Mouse (Mus musculus): ENCODE results near the gene Spata21. TPM values are rescaled to one million over a fixed set of nuclear protein-coding genes. Genes with fewer than 3 reads are reported as not detected.

Spata21 gene
- polyA plus RNA-seq, 1 experiment from 2014 or later = 0.11 TPM

GRCm38 (mm10) chr4:141053138-141053537, 35.0 kb upstream of the Spata21 start:
- Histone ChIP-seq H3K4me3 (ENCODE audit: low read depth, low read length) (no peak overlapping the region), H3K4me2 (replicated peaks; ENCODE audit: low read depth) (peak overlapping the region; percentile 11; the same call in 1 of the 2 replicates), H3K9ac (ENCODE audit: low read length) (no peak overlapping the region), H3K4me1 (replicated peaks; ENCODE audit: control insufficient read depth, insufficient read depth) (no peaks in the 10 kb centered on the region), H3K9me3 (ENCODE audit: control insufficient read depth, low read length) (no peaks in the 10 kb centered on the region), H3K27me3 (ENCODE audit: control insufficient read depth, insufficient read depth, low read length) (no peaks in the 10 kb centered on the region), H3K27ac (replicated peaks) (0 out of 2 replicates have a peak overlapping the region, but pooled peaks have one; percentile 45), H3K36me3 (ENCODE audit: control insufficient read depth, insufficient read depth, low read length) (no peaks in the 10 kb centered on the region)
- TF ChIP-seq CTCF (IDR thresholded peaks at IDR 0.05; ENCODE audit: low read depth) = no peak
- no peak for TF ChIP-seq EP300 (optimal IDR thresholded peaks at IDR 0.05)
- ATAC-seq (ENCODE audit: low FRiP score, low TSS enrichment) = no peak
- WGBS = 59% methylated on average over 8 of the region's 8 CpGs
- no peak for DNase-seq (ENCODE audit: low spot score)

DNA sequence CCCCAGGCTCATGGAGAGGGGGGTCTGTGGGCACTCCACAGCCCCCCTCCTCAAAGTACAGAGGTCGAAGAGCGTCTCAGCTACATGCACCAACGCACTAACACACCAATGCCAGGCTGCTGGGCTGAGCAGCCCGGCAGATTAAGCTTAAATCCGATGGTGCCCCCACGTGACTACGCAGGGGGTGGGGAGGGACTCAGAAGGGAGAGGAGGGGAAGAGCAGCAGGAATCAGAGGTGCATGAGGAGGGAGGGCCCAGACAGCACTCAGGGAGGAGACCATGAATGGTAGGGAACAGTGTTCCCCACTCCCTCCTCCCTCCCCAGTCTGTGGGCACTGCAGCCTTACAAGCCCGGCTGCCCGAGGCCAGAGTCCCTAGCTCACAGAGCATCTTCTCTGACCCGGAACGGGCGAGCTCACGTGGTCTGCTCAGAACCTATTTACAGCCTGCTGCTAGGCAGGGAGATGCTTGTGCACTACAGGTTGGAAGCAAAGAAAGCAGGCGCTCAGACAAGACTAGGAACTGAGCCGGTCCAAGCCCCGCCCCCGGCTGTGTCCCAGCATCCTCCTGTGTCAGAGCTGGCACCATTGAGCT, 34.5 kb upstream of the Spata21 start:
- Histone ChIP-seq H3K4me3 (ENCODE audit: low read depth, low read length) (no peak overlapping the region), H3K9me3 (ENCODE audit: control insufficient read depth, low read length) (no peaks in the 10 kb centered on the region), H3K4me2 (replicated peaks; ENCODE audit: low read depth) (peak overlapping the region; percentile 11; the same call in 1 of the 2 replicates), H3K27ac (replicated peaks) (peak overlapping the region; percentile 45; the same call in 1 of the 2 replicates), H3K36me3 (ENCODE audit: control insufficient read depth, insufficient read depth, low read length) (no peaks in the 10 kb centered on the region), H3K4me1 (replicated peaks; ENCODE audit: control insufficient read depth, insufficient read depth) (no peaks in the 10 kb centered on the region), H3K9ac (ENCODE audit: low read length) (no peak overlapping the region), H3K27me3 (ENCODE audit: control insufficient read depth, insufficient read depth, low read length) (no peaks in the 10 kb centered on the region)
- DNase-seq (ENCODE audit: low spot score) (no peak), ATAC-seq (ENCODE audit: low FRiP score, low TSS enrichment) (peak; percentile 33)
- TF ChIP-seq CTCF (IDR thresholded peaks at IDR 0.05; ENCODE audit: low read depth) (no peak), EP300 (optimal IDR thresholded peaks at IDR 0.05) (no peak)
- 49% methylated on average over 17 of the region's 17 CpGs for WGBS

DNA sequence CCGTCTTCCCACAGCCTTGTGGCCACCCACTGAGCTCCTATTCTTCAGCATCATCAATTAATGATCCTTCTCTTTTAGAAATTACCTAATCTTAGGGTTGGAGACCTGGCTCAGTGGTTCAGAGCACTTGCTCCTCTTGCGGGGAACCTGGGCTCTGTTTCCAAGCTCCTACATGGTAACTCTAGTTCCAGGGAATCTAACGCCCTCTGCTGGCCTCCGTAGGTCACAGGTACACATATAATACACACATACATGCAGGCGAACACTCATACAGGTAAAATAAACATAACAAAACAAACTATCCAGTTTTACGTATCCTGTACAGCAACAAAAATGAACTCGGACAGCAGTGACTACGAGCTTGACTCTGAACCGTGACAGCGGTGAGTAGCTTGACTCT, 31.2 kb upstream of the Spata21 start:
- H3K4me1 ChIP-seq (replicated peaks; ENCODE audit: control insufficient read depth, insufficient read depth) = no peaks in the 10 kb centered on the region; the same call in 1 of the 2 replicates
- no peaks in the 10 kb centered on the region for H3K27me3 ChIP-seq (ENCODE audit: control insufficient read depth, insufficient read depth, low read length)
- H3K4me3 ChIP-seq (ENCODE audit: low read depth, low read length) = no peak overlapping the region
- TF ChIP-seq EP300 (optimal IDR thresholded peaks at IDR 0.05) = no peak
- TF ChIP-seq CTCF (IDR thresholded peaks at IDR 0.05; ENCODE audit: low read depth) = peak; percentile 13; the same call in 1 of the 2 replicates
- DNase-seq (ENCODE audit: low spot score) (no peak), ATAC-seq (ENCODE audit: low FRiP score, low TSS enrichment) (no peak)
- no peaks in the 10 kb centered on the region for H3K9me3 ChIP-seq (ENCODE audit: control insufficient read depth, low read length)
- no peak overlapping the region for H3K27ac ChIP-seq (replicated peaks)
- no peak overlapping the region for H3K4me2 ChIP-seq (replicated peaks; ENCODE audit: low read depth)
- no peaks in the 10 kb centered on the region for H3K36me3 ChIP-seq (ENCODE audit: control insufficient read depth, insufficient read depth, low read length)
- WGBS = 95% methylated on average over 10 of the region's 10 CpGs
- H3K9ac ChIP-seq (ENCODE audit: low read length) = no peak overlapping the region

- no peak overlapping the region for H3K27ac ChIP-seq (replicated peaks)
- H3K4me1 ChIP-seq (replicated peaks; ENCODE audit: control insufficient read depth, insufficient read depth) = no peaks in the 10 kb centered on the region; the same call in 1 of the 2 replicates
- no peaks in the 10 kb centered on the region for H3K27me3 ChIP-seq (ENCODE audit: control insufficient read depth, insufficient read depth, low read length)
- TF ChIP-seq CTCF (IDR thresholded peaks at IDR 0.05; ENCODE audit: low read depth) (no peak), EP300 (optimal IDR thresholded peaks at IDR 0.05) (no peak)
- H3K9me3 ChIP-seq (ENCODE audit: control insufficient read depth, low read length) = no peaks in the 10 kb centered on the region
- 62% methylated on average over 9 of the region's 9 CpGs for WGBS
- no peak overlapping the region for H3K4me3 ChIP-seq (ENCODE audit: low read depth, low read length)
- DNase-seq (ENCODE audit: low spot score) (no peak), ATAC-seq (ENCODE audit: low FRiP score, low TSS enrichment) (no peak)
- 0 out of 2 replicates have a peak overlapping the region, but pooled peaks have one; percentile 9 for H3K9ac ChIP-seq (ENCODE audit: low read length)
- H3K36me3 ChIP-seq (ENCODE audit: control insufficient read depth, insufficient read depth, low read length) = no peaks in the 10 kb centered on the region
- no peak overlapping the region for H3K4me2 ChIP-seq (replicated peaks; ENCODE audit: low read depth)
These were observed 29.3 kb upstream of the Spata21 start for GRCm38 (mm10) chr4:141058835-141059234.

DNA sequence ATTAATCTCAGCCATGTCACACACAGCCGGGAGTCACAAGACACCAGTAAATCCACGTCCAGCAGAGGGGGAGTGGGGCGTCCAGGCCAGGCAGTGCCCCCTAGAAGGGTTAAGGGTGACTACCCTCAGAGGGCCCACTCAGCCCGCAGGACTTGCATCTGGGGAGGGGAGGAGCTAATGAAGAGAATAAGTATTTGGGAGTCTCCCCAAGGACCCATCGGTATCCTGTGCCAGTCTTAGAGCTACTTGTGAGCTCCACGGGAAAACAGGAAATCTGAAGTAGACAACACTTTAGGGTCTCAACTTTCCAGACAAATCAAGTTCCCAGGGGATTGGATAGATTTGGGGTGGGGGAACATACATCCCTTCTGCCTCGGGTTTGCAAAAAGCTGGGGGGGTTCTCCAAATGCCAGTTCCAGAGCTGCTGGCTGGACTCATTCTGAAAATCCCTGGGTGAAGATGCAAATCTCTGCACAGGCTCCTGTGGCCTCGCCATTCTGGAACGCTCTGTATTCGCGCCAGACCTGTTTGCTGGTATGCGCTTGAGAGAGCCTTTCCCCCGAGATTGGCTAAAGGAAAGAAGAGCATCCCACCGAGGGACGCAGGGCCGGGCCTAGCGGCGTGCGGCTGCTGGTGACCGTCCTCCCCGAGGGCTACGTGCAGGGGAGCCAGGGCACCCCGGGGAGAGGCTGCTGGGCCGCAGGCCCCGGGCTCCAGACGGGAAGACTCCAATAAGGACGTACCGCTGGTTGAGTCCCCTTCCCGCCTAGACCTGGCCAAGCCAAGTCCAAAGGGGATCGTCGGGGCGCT, 28.3 kb upstream of the Spata21 start:
- no peaks in the 10 kb centered on the region for H3K9me3 ChIP-seq (ENCODE audit: control insufficient read depth, low read length)
- TF ChIP-seq EP300 (optimal IDR thresholded peaks at IDR 0.05) = peak; percentile 0
- TF ChIP-seq CTCF (IDR thresholded peaks at IDR 0.05; ENCODE audit: low read depth) = no peak

More for the DNA sequence above, 28.3 kb upstream of the Spata21 start:
- Histone ChIP-seq H3K27ac (replicated peaks) (peak overlapping the region; percentile 90), H3K4me2 (replicated peaks; ENCODE audit: low read depth) (peak overlapping the region; percentile 79), H3K4me1 (replicated peaks; ENCODE audit: control insufficient read depth, insufficient read depth) (no peaks in the 10 kb centered on the region; the same call in 1 of the 2 replicates), H3K4me3 (ENCODE audit: low read depth, low read length) (peak overlapping the region; percentile 67), H3K9ac (ENCODE audit: low read length) (peak overlapping the region; percentile 76), H3K36me3 (ENCODE audit: control insufficient read depth, insufficient read depth, low read length) (no peaks in the 10 kb centered on the region), H3K27me3 (ENCODE audit: control insufficient read depth, insufficient read depth, low read length) (no peaks in the 10 kb centered on the region)
- WGBS = 2% methylated on average over 30 of the region's 32 CpGs
- ATAC-seq (ENCODE audit: low FRiP score, low TSS enrichment) = no peak
- DNase-seq (ENCODE audit: low spot score) = no peak

Data from stomach, postnatal 0 days (tissue).